Mouse (Mus musculus): ENCODE results near the gene Ddx4. TPM values are rescaled to one million over a fixed set of nuclear protein-coding genes. Genes with fewer than 3 reads are reported as not detected.

Ddx4 gene
- total RNA-seq, 4 experiments from 2014 or later, result 1.5 to 3.5 (median 2.1) TPM

DNA sequence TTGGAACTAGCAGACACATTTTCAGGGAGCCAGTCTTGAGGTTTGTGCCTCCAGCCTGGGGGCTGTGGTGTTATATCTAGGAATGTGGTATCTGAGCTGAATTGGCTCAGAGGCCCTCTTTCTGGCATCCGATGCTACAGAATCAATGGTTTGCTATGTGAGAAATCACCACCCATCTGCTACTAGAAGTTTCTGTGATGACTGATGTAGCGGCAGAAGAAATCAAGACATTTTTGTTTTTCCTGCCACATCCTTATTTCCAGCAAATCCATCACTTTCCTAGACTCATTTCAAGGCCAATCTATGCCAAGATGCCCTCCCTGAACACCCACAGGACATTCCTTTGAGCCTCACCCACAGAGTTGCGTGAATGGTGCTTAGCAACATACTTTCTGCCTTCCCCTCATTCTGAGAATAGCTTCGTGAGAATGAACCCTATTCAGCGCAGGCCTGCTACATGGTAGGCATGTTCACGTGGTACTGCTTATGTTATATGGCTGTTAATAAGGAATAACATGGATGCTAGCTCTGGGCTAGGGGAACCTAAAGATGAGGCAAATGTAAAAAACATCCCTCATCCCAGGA is 91.6 kb downstream of the Ddx4 start:
- DNase-seq (ENCODE audit: low spot score in 2 of 2), result no peak

DNA sequence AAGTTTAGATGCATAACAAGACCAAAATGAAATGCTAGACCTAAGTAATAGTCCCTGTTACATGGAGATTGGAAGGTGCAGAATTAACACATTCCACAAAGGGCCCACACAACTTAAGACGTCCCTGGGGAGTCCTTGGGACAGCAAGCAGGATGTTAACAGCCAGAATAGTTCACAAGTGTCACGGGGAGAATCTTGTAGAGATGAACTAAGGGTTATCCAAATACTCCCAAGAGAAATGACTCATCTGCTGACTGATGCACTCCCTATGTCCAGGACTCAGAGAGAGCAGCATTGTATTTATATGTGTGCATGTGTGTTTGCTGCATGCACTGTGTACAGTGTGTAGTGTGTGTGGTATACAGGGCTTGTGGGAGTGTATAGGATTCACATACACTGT is 95.8 kb downstream of the Ddx4 start:
- no peak for DNase-seq (ENCODE audit: low spot score in 2 of 2)

DNA sequence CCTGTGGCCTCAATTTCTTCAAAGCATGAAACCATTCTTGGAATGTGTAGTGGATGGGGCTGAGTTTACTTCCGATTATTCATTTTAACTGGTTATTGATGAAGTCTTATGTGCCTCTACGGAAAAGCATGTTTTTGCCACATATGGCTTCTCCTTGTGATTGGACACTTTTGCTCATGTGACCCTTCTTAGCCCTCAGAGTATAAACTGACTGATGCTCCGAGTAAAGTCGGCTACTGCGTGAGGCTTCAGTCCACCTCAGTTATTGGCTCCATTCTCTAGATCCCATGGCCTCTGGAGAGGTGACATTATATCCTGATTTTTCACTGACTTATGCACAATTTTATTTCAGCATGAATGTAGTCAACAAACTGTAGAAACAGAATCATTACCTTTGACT is 99.0 kb downstream of the Ddx4 start:
- DNase-seq (ENCODE audit: low spot score in 2 of 2), result no peak

DNA sequence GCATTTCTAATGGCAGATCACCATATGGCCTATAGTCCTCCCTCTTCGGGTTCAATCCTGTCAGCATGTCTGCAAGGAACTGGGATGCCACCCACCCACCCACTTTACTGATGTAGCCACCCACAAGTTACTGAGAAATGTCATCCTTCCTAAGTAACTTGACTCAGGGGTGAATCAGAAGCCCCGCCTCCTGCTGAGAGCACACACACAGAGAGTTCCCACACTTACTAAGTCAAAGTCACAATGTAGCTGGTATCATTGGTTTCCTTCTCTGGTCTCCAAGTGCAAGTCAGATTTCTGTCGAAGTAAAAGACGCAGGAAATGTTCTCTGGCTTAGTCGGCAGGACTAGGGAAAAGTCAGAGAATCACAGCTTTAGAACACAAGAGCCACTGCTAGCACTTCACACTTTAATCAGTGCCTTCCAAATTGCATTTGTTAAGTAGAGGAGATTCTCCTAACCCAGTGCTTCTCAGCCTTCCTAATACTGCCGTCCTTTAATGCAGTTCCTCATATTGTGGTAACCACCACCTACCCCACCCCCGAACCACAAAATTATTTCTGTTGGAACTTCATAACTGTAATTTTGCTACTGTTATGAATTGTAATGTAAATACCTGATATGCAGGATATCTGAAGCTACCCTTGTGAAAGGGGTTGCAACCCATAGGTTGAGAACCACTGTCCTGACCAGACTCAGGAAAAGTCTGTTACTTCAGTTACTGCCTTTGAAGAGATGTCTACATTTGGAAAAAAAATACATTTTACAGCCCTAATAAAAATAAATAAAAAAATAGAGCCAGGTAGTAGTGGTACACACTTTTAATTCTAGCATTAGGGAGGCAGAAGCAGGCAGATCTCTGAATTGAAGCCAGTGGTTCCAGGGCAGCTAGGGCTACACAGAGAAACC is 100.4 kb downstream of the Ddx4 start:
- no peak for DNase-seq (ENCODE audit: low spot score in 2 of 2)

Other genes with a start within 250 kb of the Ddx4 start
- gene Il6st, start 188.4 kb downstream of the Ddx4 start, total RNA-seq (2022), result 100 to 1,000 TPM in 1 of 4 experiments, 10 to 100 TPM in 3; 87.6 to 105 (median 97.0) TPM
- under 1 TPM in 3 of 4 experiments, not detected in 1; 0.24 to 0.91 (median 0.30) TPM for gene Il31ra, start 58.1 kb downstream of the Ddx4 start, total RNA-seq (2022)
- 10 to 100 TPM; 27.0 to 35.3 (median 27.6) TPM for gene Slc38a9, start 8.3 kb upstream of the Ddx4 start, total RNA-seq (2022)
- gene Plpp1, start 148.3 kb upstream of the Ddx4 start, total RNA-seq (2022), result 10 to 100 TPM; 26.0 to 29.0 (median 28.6) TPM

All from layer of hippocampus, adult 8-10 months (tissue).